Mouse (Mus musculus) liver, embryonic 16.5 days (tissue): ENCODE data around the gene AB124611. TPM values are rescaled to one million over a fixed set of nuclear protein-coding genes. Genes with fewer than 3 reads are reported as not detected.

ENCODE experiments used
- ATAC-seq: fragments of 200-750 bp; cut with Nextera tagmentation; 2 replicates; pipeline ENCODE4 v1.8.0; 2017; ENCODE audit warnings: low read depth, mild to moderate bottlenecking, moderate number of reproducible peaks, moderate library complexity
- H3K27ac ChIP-seq: fragments of 300-500 bp; sonication (generic); 2 replicates; pipeline ENCODE4 v1.5.1; 2014; ENCODE audit warnings: mild to moderate bottlenecking, low read length
- H3K27me3 ChIP-seq: fragments of 300-500 bp; sonication (generic); 2 replicates; pipeline ENCODE4 v1.6.1; 2014; ENCODE audit warnings: low read depth, low read length, mixed read lengths; ENCODE audit not compliant: control insufficient read depth, insufficient read depth
- H3K36me3 ChIP-seq: fragments of 300-500 bp; sonication (generic); 2 replicates; pipeline ENCODE4 v1.6.1; 2014; ENCODE audit warnings: mild to moderate bottlenecking; ENCODE audit not compliant: control insufficient read depth, insufficient read depth
- H3K4me1 ChIP-seq: fragments of 300-500 bp; sonication (generic); 2 replicates; pipeline ENCODE4 v1.6.1; 2014; ENCODE audit warnings: low read depth, low read length, mixed read lengths; ENCODE audit not compliant: control insufficient read depth
- H3K4me2 ChIP-seq: fragments of 300-500 bp; sonication (generic); 2 replicates; pipeline ENCODE4 v1.6.1; 2014; ENCODE audit warnings: low read depth, low read length, mixed read lengths
- H3K4me3 ChIP-seq: fragments of 300-500 bp; sonication (generic); 2 replicates; pipeline ENCODE4 v1.5.1; 2014; ENCODE audit warnings: low read depth, mild to moderate bottlenecking, low read length
- H3K9ac ChIP-seq: fragments of 300-500 bp; sonication (generic); 2 replicates; pipeline ENCODE4 v1.6.1; 2014; ENCODE audit warnings: low read depth, low read length
- H3K9me3 ChIP-seq: fragments of 300-500 bp; sonication (generic); replicated peaks from 2 replicates; pipeline ENCODE4 v1.6.1; 2016; ENCODE audit warnings: low read length; ENCODE audit not compliant: control insufficient read depth
- WGBS: fragments of 180-500 bp; shearing (Covaris S2); extraction: QIAGEN DNeasy Blood & Tissue Kit; methylation state at CpG from one replicate; pipeline ENCODE4 v1.1.7; 2014; ENCODE audit not compliant: insufficient replicate concordance; 5-methylcytosine and 5-hydroxymethylcytosine counted together
- polyA plus RNA-seq: library from polyadenylated mRNA; unstranded; fragments of >200 nt; fragmentation: Nextera tagmentation; extraction: Ambion mirVana; gene quantifications from 2 replicates; pipeline ENCODE4 v1.2.1, GENCODE M21; 2015

Gene AB124611
- polyA plus RNA-seq, 1 experiment from 2014 or later: 11.3 TPM

DNA sequence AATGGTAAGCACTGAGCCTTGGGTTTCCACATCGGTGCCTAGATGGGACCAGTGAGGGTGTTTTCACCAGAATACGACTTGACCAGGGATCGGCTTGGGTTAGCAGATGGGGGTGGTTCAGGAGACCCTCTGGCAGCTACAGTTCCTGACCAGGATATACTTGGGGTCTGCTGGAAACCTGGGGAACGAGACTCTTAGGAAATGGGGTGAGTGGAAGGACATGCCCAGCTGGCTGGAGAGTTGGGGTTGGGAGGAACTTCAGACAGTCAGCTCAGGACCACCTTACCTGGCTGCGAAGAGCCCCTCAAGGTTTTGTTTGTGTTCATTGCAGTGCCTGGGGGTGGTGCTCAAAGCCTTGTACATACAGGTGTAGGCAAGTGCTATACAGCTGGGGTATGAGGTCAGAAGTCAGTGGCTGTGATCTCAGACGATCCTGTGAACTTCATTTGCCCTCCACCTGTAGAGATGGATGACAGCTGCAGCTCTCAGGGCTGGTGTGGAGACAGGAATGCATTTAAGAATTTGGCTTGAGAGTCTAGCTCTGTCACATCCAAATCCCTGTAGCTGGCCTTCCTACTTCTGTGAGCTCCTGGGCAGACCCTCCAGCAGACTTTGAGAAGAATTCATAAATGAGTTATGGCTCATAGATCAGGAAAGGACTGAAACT is 27.8 kb downstream of the AB124611 start:
- H3K9ac ChIP-seq: no peak overlapping the region
- H3K27me3 ChIP-seq: no peaks in the 10 kb centered on the region
- peaks cover 48% of the 10 kb centered on the region for H3K4me1 ChIP-seq
- H3K4me3 ChIP-seq: no peak overlapping the region
- H3K4me2 ChIP-seq: no peak overlapping the region
- WGBS: 84% methylated on average over 6 of the region's 6 CpGs
- peaks cover 4% of the 10 kb centered on the region; the same call in 1 of the 2 replicates for H3K36me3 ChIP-seq
- ATAC-seq: no peak
- H3K27ac ChIP-seq: peak overlapping the region; percentile 59
- no peaks in the 10 kb centered on the region for H3K9me3 ChIP-seq

DNA sequence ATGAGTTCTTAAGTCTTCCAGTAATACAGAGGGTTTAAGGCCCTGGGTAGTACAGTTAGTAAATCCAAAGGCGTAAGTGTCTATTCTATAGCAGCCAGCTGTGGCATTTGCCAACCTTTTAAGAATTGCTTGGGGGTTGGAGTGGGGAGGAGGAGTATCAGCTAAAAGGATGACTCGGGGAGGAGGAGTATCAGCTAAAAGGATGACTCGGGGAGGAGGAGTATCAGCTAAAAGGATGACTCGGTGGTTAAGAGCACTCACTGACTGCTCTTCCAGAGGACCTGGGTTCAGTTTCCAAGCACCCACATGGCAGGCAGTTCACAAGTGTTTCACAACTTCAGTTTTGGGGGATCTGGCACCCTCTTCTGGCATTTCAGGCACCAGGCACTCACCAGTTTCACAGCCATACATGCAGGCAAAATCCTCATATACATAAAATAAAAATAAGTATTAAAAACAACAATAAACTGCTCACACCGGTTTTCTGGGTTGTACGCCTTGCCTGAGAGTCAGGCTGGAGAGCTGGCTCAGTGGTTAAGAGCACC is 29.3 kb downstream of the AB124611 start:
- Histone ChIP-seq H3K27ac (peak overlapping the region; percentile 59), H3K9ac (peak overlapping the region; percentile 6; the same call in 1 of the 2 replicates), H3K4me3 (no peak overlapping the region), H3K9me3 (no peaks in the 10 kb centered on the region), H3K4me2 (no peak overlapping the region; the same call in 1 of the 2 replicates), H3K4me1 (peaks cover 60% of the 10 kb centered on the region), H3K27me3 (no peaks in the 10 kb centered on the region), H3K36me3 (peaks cover 4% of the 10 kb centered on the region; the same call in 1 of the 2 replicates)
- ATAC-seq: peak; percentile 53
- 65% methylated on average over 6 of the region's 6 CpGs for WGBS

DNA sequence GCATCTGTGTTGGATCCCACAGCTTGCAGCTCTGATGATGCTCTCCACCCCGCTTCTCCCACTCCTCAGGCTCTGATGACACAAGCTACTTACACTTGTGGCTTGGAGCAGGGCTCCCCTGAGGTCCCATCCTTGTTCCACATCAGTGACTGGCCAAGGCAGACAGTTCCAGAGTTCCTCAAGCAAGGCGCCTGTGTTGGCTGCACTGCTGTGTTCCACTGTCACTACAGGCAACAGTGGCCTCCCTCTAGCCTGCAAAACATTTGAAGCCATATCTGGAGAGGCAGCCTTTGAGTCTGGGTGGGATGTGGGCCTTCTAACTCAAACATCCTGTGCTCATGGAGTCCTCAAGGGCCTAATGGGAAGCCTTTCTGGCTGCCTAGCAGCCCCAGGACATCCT is 31.0 kb downstream of the AB124611 start:
- no peak overlapping the region for H3K4me2 ChIP-seq
- no peak overlapping the region for H3K4me3 ChIP-seq
- no peak for ATAC-seq
- peaks cover 59% of the 10 kb centered on the region for H3K4me1 ChIP-seq
- peak overlapping the region; percentile 93 for H3K27ac ChIP-seq
- 94% methylated on average over 2 of the region's 2 CpGs for WGBS
- no peaks in the 10 kb centered on the region for H3K9me3 ChIP-seq
- H3K27me3 ChIP-seq: no peaks in the 10 kb centered on the region
- H3K9ac ChIP-seq: peak overlapping the region; percentile 57
- H3K36me3 ChIP-seq: no peaks in the 10 kb centered on the region

DNA sequence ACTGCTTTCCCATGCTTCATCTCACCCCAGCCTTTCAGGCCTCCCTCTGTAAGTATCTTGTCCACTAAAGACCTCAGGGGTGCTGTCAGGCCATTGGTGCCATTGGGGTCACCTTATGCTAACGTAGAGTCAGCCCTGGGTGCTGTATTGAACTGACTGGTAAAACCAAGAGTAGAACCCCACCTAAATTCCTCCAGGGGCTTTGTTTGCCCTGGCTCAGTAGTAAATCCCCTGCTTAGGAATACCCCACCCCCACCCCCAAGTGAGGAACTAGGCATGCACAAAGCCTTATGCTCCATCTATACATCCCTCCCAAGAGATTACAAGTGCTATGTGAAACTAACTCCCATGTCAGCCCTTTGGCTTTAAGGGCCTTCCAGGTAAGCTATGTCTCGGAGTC is 31.6 kb downstream of the AB124611 start:
- Histone ChIP-seq H3K27me3 (no peaks in the 10 kb centered on the region), H3K4me3 (no peak overlapping the region), H3K36me3 (peaks cover 1% of the 10 kb centered on the region; the same call in 1 of the 2 replicates), H3K9me3 (no peaks in the 10 kb centered on the region), H3K4me1 (peaks cover 59% of the 10 kb centered on the region), H3K27ac (peak overlapping the region; percentile 93), H3K9ac (peak overlapping the region; percentile 57), H3K4me2 (peak overlapping the region; percentile 65)
- 79% methylated on average over 2 of the region's 2 CpGs for WGBS
- no peak for ATAC-seq

DNA sequence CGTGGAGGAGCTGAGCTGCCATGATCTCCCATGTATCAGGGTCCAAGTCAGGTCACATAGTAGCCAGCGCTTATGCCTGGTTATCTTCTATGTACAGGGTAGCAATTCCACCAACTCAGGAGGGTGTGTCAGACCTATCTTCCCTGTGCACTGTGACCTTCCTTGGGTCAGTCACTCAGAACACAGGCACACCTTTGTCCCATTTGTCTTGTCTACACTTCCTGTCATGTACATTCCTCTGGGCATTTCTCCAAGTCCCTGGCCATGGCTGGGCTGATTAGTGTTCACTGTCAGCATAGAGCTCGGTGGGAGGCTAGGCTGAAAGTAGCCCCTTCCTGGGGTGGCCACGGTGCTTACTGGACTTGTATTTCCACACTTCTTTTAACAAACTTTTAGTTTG is 32.4 kb downstream of the AB124611 start:
- Histone ChIP-seq H3K9me3 (no peaks in the 10 kb centered on the region), H3K4me2 (peak overlapping the region; percentile 65), H3K36me3 (peaks cover 2% of the 10 kb centered on the region; the same call in 1 of the 2 replicates), H3K9ac (peak overlapping the region; percentile 57), H3K4me1 (peaks cover 59% of the 10 kb centered on the region), H3K27me3 (no peaks in the 10 kb centered on the region), H3K27ac (peak overlapping the region; percentile 93), H3K4me3 (peak overlapping the region; percentile 26; the same call in 1 of the 2 replicates)
- peak; percentile 99 for ATAC-seq
- 24% methylated on average over 4 of the region's 4 CpGs for WGBS

DNA sequence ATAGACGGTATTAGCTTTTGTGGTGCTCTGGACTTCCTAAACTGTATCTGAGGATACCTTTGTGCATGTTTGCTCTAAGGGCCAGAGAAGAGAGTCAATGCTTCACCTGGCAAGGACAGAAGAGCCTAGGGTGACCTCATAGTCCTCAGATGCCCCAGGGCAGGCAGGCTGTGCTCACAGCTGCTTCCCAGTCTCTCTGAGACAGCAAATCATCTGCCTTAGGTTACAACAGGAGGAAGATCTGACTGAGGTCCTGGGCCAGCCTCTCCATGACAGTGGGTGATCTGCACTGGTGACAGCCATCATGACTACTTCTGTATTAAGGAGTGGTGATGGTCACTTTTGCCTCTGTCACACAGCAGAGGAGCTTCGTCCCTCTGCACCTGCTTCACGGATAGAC is 33.2 kb downstream of the AB124611 start:
- WGBS: 90% methylated on average over 3 of the region's 3 CpGs
- Histone ChIP-seq H3K36me3 (peaks cover 2% of the 10 kb centered on the region; the same call in 1 of the 2 replicates), H3K4me1 (peaks cover 57% of the 10 kb centered on the region), H3K9ac (peak overlapping the region; percentile 50), H3K27ac (peak overlapping the region; percentile 93), H3K4me3 (no peak overlapping the region), H3K9me3 (no peaks in the 10 kb centered on the region), H3K4me2 (peak overlapping the region; percentile 65), H3K27me3 (no peaks in the 10 kb centered on the region)
- ATAC-seq: no peak

DNA sequence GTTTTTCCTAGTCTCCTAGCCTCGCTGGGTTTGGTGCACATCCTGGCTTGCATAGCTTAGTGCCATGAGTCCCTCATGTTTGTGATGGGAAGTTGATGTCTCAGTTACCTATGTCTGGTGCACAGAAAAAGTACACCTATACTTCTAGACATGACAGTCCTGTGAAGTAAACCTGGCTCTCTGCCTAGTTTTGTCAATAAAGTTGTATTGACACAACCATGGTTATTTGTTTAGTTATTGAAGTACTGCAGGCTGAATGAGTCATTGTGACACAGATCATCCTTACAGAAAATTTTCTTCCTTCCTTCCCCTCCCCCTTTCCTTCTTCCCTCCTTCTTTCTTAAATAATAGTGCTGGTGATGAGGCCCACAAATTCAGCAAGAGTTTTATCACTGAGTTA is 38.4 kb downstream of the AB124611 start:
- Histone ChIP-seq H3K9ac (no peak overlapping the region), H3K4me1 (peaks cover 42% of the 10 kb centered on the region)
- WGBS: 62% methylated on average over 1 of the region's 1 CpGs

DNA sequence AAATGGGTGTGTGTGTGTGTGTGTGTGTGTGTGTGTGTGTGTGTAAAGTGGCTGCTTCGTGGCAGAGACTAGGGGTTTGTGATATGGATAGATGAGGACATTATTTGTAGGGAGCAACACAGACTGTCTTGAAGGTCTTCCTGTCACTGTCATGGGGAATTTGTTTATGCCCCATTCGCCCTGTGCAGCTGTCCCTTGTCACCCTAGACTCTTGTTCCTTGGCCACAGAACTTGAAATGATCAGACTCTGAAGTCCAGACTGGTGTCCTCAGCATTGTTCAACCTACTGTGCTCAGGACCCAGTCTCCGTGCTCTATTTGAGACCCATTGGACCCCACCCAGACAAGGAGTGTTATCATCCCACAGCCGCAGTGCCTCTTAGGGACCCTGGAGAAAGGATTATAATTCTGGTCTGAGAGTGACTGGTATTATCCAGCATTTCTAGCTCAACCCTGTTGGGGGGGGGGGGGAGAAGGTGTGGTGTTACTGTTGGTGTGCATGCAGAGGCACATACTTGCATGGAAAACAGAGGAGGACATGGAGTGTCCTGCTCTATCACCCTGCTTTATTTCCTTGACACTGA is 39.1 kb downstream of the AB124611 start:
- WGBS: 42% methylated on average over 4 of the region's 4 CpGs
- Histone ChIP-seq H3K27me3 (no peaks in the 10 kb centered on the region), H3K9me3 (no peaks in the 10 kb centered on the region), H3K4me3 (no peak overlapping the region), H3K36me3 (peaks cover 7% of the 10 kb centered on the region), H3K4me2 (no peak overlapping the region), H3K4me1 (peaks cover 38% of the 10 kb centered on the region), H3K9ac (peak overlapping the region; percentile 33; the same call in 1 of the 2 replicates), H3K27ac (peak overlapping the region; percentile 60)
- ATAC-seq: peak; percentile 54

More for the DNA sequence above, 38.4 kb downstream of the AB124611 start:
- peaks cover 2% of the 10 kb centered on the region for H3K36me3 ChIP-seq
- H3K4me3 ChIP-seq: no peak overlapping the region
- ATAC-seq: no peak
- H3K27me3 ChIP-seq: no peaks in the 10 kb centered on the region
- no peaks in the 10 kb centered on the region for H3K9me3 ChIP-seq
- no peak overlapping the region for H3K4me2 ChIP-seq
- H3K27ac ChIP-seq: peak overlapping the region; percentile 60

DNA sequence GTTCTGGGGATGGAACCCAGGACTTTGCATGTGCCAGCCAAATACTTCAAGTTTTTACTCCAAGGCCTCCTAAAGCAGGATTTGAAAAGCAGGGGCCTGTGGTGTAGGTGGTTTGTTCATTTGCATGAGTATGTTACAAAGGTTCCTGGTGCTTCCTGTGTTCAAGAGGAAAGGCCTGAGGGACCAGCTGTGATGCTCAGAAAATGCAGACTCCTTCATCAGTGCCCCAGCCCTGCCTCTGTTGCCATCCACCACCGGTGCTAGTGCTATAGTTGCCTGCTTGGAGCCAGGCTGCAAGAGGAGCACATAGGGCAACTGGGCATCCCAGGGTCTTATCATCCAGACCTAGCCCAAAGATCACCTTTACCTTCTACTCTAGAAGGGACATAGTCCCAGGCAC is 40.6 kb downstream of the AB124611 start:
- Histone ChIP-seq H3K27ac (no peak overlapping the region), H3K9ac (no peak overlapping the region)
- WGBS: 58% methylated on average over 1 of the region's 1 CpGs

More for the DNA sequence above, 40.6 kb downstream of the AB124611 start:
- Histone ChIP-seq H3K36me3 (peaks cover 15% of the 10 kb centered on the region), H3K4me2 (no peak overlapping the region), H3K9me3 (no peaks in the 10 kb centered on the region), H3K27me3 (no peaks in the 10 kb centered on the region), H3K4me1 (peaks cover 34% of the 10 kb centered on the region), H3K4me3 (no peak overlapping the region)
- no peak for ATAC-seq
